Mouse (Mus musculus): ENCODE results near the gene Zfp524.
"Not testable (repeated sequence)": the region's sequence is repeated elsewhere in the genome, so short reads cannot be mapped to it uniquely, and the experiment has no call there.

Gene Zfp524

DNA sequence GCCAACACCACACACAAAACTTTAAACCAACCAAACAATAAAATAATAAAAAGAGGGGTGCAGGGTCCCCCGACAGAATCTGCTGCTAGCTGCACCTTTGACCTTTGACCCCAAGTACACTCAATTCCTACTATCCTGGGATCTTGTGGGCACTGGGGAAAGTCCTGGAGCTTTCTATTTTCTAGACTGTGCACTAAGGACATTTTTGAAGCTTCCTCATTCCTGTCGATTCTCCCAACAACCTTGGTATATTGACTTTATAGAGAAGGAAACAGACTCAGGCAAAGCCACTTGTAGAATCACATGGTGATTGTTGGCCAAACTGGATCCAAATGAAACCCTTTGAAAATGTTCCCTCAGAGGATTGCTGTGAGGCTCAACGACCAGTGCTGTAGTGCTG, 1.8 kb downstream of the Zfp524 start:
- DNase-seq (ENCODE audit: low spot score) = no peak

DNA sequence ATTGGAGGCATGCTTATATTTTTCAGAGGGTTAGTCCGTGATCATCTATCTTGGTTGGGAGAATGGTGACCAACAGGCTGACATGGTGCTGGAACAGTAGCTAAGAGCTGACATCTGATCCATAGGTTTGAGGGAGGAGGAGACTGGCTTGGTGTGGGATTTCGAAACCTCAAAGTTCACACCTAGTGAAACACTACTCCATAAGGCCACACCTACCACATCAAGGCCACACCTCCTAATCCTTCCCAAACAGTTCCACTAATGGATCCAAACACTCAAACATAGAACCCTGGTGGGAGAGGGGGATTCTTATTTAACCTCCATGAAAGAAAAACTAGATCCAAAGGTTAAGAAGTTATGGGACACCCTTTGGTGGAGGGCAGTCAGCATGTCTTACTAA, 2.7 kb downstream of the Zfp524 start:
- DNase-seq (ENCODE audit: low spot score) = no peak

DNA sequence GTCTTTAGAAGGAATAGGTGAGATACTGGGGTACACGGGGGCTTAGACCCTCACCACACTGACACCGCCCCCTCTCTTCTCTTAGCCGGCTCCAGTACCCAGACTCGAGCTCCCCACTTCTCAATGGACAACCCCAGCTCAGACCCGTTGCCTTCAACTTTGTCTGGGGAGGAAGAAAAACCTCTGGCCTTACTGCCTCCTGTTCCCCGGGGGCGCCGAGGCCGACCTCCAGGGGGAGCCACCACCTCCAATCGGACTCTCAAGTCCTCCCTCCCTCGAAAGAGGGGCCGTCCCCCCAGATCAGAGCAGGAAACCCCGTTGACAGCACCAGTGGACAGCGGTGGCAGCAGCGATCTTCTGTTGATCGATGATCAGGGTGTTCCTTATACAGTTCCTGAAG, 3.1 kb downstream of the Zfp524 start:
- no peak for DNase-seq (ENCODE audit: low spot score)

DNA sequence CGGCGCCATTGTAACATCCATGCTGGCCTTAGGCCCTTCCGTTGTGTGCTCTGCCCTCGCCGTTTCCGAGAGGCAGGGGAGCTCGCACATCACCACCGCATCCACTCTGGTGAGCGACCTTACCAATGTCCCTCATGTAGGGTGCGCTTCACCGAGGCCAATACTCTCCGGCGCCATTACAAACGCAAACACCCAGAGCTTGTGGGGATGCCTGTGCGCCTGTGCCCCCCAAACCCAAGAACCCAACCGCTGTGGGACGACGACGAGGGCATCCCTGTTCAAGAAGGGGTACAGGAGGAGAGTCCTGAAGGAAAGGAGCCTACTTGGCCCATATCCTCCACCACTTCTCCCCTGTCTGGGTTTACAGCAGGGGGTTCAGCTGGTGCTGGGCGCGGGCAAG, 3.7 kb downstream of the Zfp524 start:
- no peak for DNase-seq (ENCODE audit: low spot score)

DNA sequence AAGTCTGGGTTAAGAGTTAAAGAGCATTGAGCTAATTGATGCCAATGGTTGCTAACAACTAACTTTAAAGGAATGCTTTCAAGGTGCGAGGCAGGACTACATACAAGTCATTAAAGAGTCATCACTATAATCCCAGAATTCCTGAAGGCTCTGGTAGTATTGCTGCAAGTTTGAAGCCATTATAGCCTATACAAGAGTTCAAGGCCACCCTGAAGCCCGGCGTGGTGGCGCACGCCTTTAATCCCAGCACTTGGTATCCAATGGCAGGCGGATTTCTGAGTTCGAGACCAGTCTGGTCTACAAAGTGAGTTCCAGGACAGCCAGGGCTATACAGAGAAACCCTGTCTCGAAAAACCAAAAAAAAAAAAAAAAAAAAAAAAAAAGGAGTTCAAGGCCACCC, 5.4 kb downstream of the Zfp524 start:
- DNase-seq (ENCODE audit: low spot score) = not testable (repeated sequence)

DNA sequence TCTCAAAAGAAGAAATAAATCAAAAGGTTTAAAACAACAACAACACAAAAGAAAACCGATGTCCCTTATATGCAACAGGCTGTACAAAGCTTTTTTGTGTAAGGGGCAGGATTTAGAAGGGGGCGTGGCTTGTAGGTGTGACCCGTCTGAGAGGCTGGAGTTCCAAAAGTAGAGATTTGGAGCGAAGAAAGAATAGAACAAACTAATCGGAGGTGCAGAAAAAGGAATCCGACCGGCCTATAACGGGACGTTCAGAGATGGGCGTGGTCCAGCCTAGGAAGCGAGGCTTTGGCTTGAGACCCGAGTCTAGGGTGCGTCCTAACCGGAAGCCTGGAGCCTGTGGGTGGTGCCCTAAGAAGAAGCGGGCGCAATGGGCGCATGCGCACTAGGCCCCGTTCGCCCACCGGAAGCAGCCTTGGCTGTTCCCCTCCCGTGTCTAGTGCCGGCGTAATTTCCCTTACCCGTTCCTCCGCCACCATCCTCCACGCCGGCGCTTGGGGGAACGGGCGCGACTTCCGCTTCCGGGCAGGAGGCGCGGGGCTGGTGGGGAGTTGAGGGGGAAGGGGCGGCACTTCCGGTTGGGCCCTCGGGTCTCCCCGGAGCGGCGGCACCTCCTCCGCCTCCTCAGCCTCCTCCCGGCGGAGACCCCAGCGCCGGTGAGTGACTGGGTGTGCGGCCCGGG, 5.9 kb downstream of the Zfp524 start, which contains the start of the genes Zfp865 and Ccdc106:
Gene Zfp865 (plus strand): TSS at position 377 of the 682 bp plus-strand sequence.
Gene Ccdc106 (plus strand): TSS at position 554 of the 682 bp plus-strand sequence.
- DNase-seq (ENCODE audit: low spot score) = peak; percentile 98

DNA sequence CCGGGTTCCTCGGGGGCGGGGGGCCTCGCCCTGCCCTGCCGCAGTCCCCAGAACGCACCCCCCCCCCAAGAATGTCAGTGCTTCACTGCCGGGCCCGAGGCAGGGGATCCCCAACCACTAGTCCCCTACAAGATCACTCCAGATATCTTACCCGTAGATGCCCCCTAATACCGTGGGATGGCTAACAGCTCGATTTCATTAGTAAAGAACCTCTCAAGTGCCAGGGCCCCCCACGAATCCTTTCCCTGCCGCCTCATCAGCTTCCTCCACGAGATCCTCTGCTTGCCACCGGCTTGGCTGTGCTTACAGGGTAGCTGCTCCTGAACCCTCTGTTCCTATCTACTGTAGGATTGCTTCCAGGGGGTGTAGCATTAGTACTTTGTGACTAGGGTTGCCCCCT, 6.5 kb downstream of the Zfp524 start:
- DNase-seq (ENCODE audit: low spot score) = no peak

DNA sequence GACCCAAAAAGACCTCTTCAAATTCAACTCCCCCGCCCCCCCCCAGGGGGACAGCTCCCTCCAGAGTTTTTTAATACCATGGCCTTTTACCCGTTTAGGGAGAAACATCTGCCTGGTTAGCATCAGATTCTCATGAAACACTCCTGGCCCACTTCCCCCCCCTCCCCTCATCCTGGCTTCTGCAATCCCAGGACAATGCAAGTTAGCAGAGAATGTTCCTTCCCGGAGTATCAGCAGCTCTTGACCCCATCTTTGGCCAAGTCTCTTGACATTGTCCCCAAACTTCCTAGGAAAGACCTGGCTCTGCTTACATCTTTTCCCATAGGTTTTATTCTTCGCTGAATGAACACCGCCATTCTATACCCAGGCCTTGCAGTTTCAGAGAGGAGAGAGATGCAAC, 7.0 kb downstream of the Zfp524 start:
- DNase-seq (ENCODE audit: low spot score) = no peak

DNA sequence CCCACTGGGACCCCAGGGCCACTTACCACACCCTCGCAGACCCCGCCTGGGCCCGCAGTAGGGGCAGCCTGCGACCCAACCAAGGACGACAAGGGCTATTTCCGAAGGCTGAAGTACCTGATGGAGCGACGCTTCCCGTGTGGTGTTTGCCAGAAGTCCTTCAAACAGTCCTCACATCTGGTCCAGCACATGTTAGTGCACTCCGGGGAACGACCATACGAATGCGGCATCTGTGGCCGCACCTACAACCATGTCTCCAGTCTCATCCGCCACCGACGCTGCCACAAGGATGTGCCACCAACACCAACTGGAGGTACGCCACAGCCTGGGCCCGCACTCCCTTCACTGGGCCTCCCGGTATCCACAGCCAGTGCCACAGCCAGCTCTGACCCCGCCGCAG, 15.3 kb downstream of the Zfp524 start:
- no peak for DNase-seq (ENCODE audit: low spot score)

DNA sequence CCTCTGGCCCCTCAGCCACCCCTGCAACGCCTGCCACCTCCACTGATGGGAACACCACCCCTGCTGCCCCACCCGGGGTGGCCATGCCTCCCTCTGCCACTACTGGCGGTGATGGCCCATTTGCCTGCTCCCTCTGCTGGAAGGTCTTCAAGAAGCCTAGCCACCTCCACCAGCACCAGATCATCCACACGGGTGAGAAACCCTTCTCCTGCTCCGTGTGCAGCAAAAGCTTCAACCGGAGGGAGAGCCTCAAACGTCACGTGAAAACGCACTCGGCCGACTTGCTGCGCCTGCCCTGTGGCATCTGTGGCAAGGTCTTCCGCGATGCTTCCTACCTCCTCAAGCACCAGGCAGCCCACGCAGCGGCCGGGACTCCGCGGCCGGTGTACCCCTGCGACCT, 15.7 kb downstream of the Zfp524 start:
- no peak for DNase-seq (ENCODE audit: low spot score)

DNA sequence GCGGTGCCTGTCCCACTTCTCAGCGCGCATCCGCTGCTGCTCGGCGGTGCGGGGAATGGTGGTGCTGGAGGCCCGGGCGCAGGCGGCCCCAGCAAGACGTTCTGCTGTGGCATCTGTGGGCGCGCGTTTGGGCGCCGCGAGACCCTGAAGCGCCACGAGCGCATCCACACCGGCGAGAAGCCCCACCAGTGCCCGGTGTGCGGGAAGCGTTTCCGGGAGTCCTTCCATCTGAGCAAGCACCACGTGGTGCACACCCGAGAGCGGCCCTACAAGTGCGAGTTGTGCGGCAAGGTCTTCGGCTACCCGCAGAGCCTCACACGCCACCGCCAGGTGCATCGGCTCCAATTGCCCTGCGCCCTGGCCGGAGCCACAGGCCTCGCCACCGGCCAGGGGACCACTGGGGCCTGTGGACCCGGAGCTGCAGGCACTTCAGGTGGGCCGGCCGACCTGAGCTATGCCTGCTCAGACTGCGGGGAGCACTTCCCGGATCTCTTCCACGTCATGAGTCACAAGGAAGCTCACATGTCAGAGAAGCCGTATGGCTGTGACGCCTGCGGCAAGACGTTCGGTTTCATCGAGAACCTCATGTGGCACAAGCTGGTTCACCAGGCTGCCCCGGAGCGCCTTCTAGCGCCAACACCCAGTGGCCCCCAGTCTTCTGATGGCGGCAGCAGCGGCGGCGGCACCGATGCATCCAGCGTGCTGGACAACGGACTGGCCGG, 16.5 kb downstream of the Zfp524 start:
- DNase-seq (ENCODE audit: low spot score) = no peak

DNA sequence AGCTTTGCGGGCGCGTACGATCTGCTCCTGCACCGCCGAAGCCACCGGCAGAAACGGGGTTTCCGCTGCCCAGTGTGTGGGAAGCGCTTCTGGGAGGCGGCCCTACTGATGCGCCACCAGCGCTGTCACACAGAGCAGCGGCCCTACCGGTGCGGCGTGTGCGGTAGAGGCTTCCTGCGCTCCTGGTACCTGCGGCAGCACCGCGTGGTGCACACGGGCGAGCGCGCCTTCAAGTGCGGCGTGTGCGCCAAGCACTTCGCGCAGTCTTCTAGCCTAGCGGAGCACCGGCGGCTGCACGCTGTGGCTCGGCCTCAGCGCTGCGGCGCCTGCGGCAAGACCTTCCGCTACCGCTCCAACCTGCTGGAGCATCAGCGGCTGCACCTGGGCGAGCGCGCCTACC, 17.3 kb downstream of the Zfp524 start:
- DNase-seq (ENCODE audit: low spot score) = no peak

DNA sequence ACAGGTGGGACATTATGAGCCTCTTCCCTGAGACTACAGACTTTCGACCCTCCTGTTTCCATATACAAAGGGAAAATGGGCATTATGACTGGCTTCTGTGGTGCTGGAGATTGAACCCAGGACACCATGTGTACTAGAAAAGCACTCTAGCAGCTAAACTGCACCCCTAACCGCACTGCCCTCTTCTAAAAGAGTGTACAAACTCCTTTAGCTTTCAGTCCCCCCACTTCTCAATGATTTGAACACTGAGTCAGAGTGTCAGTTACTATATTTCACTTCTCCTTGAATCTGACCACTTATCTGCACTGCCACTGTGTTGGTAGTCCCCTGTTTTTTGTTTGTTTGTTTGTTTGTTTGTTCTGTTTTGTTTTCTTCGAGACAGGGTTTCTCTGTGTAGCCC, 19.6 kb downstream of the Zfp524 start, which contains the start of gene 4632433K11Rik:
Gene 4632433K11Rik (plus strand): TSS at position 301 of the 400 bp plus-strand sequence.
- DNase-seq (ENCODE audit: low spot score) = no peak

DNA sequence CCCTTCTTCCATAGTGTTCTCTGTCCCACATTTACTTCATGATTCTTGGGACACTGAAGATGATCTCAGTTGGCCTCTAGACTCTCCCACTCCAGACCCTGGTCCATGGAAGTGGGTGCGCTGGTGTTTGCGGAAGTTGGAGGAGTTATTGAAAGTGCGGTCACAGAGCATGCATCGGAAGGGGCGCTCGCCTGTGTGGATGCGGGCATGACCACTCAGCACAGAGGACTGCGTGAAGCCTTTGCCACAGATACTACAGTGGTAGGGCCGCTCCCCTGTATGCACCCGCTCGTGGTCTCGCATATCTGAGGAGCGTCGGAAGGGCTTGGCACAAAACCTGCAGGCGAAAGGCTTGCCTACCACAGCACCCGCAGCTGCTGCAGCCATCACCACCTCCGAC, 21.4 kb downstream of the Zfp524 start:
- DNase-seq (ENCODE audit: low spot score) = no peak

DNA sequence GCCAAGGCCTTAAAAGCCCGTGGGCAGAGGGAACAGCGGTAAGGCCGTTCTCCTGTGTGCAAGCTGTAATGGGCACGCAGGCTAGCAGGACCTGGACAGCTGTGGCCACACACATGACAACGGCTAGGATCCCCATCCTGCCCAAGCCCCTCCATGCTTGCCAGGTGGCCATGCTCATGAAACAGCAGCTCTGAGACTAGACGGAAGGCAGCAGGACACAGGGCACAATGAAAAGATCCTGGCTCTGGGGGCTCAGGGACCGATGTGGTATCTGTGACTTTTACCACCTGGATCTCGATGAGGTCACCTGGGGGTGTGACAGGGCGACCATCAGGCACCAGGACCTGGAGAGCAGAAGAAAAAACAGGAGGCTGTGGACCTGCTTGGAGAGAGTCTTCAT, 21.9 kb downstream of the Zfp524 start:
- no peak for DNase-seq (ENCODE audit: low spot score)

DNA sequence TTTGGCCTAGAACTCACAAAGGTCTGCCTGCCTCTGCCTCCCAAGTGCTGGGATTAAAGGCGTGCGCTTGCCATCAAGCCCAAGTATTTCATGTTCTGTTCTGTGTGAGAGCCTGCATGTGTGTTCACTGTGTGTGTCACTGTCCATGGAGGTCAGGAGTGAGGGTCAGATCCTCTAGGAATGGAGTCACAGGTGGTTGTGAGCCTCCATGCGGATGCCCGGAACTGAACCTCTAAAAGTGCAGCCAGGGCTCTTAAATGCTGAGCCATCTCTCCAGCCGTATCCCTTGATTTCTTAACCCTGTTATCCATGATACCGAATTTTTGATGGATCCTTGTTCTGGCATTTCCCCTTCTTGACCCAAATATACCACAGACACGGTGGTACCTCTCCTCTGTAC, 22.8 kb downstream of the Zfp524 start:
- DNase-seq (ENCODE audit: low spot score) = no peak

DNA sequence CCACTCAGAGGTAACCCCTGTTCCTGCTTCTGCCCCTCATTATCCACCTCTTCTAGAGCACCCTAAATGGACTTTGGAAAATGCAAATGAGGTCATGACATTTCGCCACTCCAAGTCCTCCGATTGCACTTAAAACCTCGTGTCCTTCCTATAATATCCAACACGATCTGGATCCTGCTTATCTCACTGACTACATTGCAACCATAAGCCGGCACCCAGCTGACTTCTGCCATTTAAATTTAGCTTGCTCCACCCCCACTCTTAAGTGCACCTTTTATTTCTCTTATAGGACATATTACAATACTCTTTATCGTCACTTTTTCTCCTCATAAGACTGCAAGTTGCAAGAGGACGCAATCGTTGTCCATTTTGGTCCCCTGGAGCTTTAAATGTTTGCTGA, 23.3 kb downstream of the Zfp524 start:
- no peak for DNase-seq (ENCODE audit: low spot score)

DNA sequence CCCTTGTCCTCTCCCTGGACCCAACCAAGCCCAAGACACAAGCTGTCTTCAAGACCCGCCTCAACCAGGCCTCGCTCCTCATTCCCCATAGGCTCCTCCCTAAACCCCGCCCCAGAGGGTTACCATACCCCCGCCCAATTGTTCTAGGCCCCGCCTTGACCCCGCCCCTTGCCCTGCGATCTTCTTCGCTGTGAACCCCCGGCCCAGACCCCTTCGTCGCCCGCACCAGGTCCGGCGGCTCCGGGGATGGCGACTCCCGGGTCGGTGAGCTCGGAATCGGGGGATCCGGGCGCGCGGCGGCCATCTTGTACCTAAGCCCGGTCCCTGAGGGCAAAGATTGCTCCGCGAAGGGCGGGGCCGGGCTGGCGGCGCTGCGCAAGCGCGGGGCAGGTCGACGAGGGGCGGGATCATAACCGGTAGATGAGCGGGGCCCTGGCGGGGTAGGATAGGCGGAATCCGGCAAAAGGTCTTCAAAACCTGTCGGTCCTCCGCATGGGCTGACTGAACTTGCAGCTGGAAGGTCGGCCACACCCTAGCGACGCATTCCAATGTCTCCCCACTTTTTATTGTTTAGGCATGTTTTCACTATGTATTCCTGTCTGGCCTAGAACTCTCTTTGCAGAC, 24.0 kb downstream of the Zfp524 start, which contains the start of gene Zfp784:
Gene Zfp784 (minus strand): TSS at position 338 of the 624 bp plus-strand sequence.
- DNase-seq (ENCODE audit: low spot score) = peak; percentile 85

DNA sequence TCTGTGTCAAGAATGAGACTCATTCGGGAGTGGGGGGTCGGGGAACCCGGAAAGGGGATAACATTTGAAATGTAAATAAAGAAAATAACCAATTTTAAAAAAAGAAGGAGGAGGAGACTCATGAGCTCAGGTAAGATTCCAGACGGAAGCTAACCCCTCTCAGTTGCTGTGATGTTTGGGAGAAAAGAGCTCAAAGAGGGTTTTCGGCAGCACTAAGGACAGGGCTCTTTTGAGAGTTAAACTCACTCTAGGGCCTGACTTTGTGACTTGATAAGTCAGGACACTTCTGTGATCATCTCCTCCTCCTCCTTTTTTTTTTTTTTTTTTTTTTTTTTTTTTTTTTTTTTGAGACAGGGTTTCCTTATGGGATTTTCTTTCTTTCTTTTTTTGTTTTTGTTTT, 24.7 kb downstream of the Zfp524 start:
- no peak for DNase-seq (ENCODE audit: low spot score)

DNA sequence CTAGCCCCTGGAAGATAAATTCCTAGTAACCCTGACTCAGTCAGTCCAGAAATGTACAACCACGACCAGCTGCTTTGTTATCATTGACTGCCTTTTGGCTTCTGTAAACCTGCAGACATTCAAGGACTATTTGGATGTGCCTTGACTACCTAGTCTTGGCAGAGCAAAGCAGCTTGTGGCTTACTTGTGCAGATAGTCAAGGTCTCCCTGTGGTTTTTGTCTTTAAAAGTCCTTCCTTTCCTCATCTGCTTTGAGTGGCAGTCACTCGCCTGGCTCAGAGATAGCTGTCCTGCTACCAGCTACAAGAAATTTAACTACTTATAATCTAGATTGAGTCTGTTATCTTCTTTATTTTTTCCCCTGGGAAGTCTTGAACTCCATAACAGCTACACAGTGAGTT, 30.8 kb downstream of the Zfp524 start:
- no peak for DNase-seq (ENCODE audit: low spot score)

DNA sequence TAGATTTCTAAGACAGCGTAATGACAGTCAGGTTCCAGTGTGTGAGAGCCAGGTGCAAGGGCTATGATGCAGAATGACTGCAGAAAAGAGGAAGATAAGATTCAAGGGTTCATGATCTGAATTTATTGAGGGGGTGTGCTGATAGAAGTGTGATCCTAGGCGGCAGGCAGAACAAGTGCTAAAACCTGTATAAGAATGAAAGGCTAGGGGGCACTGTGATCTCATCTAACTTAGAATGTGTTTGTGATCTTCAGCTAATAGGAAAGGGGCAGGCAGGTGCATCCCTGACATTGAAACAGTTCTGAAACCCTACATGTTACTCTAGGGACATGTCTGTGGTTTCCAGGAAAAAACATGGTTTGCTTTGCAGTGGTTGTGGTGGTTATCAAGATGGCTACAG, 31.9 kb downstream of the Zfp524 start:
- DNase-seq (ENCODE audit: low spot score) = no peak

DNA sequence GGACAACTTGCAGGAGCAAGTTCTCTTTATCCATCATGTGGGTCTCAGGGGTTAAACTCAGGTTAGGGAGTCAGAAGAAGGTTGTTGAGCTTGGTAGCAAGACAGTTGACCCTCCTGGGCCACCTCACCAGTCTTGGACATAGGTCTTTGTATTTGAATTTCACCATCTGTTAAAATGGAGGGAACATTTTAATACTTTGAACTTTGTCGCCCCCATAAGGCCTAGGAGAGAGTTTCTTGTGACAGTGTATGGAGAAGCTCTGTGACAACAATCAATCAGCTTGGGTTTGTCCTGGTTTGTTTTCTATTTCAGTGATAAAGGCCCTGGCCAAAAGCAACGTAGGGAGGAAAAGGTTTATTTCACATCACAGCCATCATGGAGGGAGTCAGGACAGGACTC, 33.1 kb downstream of the Zfp524 start:
- no peak for DNase-seq (ENCODE audit: low spot score)

Measured in left cerebral cortex, adult 11 months (tissue).